Mouse (Mus musculus) G1E (cell line): Measurements from ENCODE around the gene Upk2. TPM values are rescaled to one million over a fixed set of nuclear protein-coding genes. Genes with fewer than 3 reads are reported as not detected.

ENCODE experiments used
- ATAC-seq: 2 replicates; pipeline ENCODE4 v1.8.0; 2016; ENCODE audit warnings: mild to moderate bottlenecking; ENCODE audit not compliant: insufficient number of reproducible peaks, poor library complexity, low FRiP score, severe bottlenecking; ENCODE audit errors: extremely low read depth
- DNase-seq: peaks from one replicate; pipeline ENCODE4 v3.0.0; 2012; ENCODE audit warnings: low spot score
- H3K27me3 ChIP-seq: 2 replicates; pipeline ENCODE4 v1.6.1; 2012; ENCODE audit warnings: mild to moderate bottlenecking, low read length, inconsistent platforms; ENCODE audit not compliant: insufficient read depth
- H3K36me3 ChIP-seq: replicated peaks from 2 replicates; pipeline ENCODE3; 2012; ENCODE audit warnings: mild to moderate bottlenecking, inconsistent platforms
- H3K4me1 ChIP-seq: 2 replicates; pipeline ENCODE4 v1.6.1; 2012; ENCODE audit warnings: low read depth, low read length, inconsistent platforms, mixed read lengths; ENCODE audit not compliant: insufficient read depth
- H3K4me3 ChIP-seq: 2 replicates; pipeline ENCODE4 v1.5.1; 2012; ENCODE audit warnings: low read depth, mild to moderate bottlenecking, inconsistent platforms, low read length, moderate library complexity, mixed read lengths
- H3K9me3 ChIP-seq: replicated peaks from 2 replicates; pipeline ENCODE4 v1.6.1; 2012; ENCODE audit warnings: inconsistent platforms
- CTCF ChIP-seq: IDR thresholded peaks from 2 replicates; pipeline ENCODE4 v1.5.1; 2012; ENCODE audit warnings: low read depth, low read length, inconsistent platforms, mixed read lengths
- GATA1 ChIP-seq: IDR thresholded peaks from 2 replicates; pipeline ENCODE4 v1.6.1; 2012; ENCODE audit warnings: borderline replicate concordance, low read length, inconsistent platforms, mixed read lengths
- GATA2 ChIP-seq: IDR thresholded peaks from 2 replicates; pipeline ENCODE4 v1.6.1; 2012; ENCODE audit warnings: low read depth, low read length, inconsistent platforms, borderline replicate concordance
- POLR2AphosphoS5 ChIP-seq: IDR thresholded peaks from 2 replicates; pipeline ENCODE4 v1.6.1; 2012; ENCODE audit warnings: low read depth, low read length, inconsistent platforms; ENCODE audit not compliant: insufficient replicate concordance
- TAL1 ChIP-seq: conservative IDR thresholded peaks from 2 replicates; pipeline ENCODE4 v1.6.1; 2012; ENCODE audit warnings: low read depth, low read length, inconsistent platforms, mixed read lengths
- polyA plus RNA-seq: library from polyadenylated mRNA; stranded (reverse); fragments of >175 nt; gene quantifications from 2 replicates; pipeline ENCODE4 v1.2.3, GENCODE M21; 2012
- total RNA-seq, 2 experiments: library from RNA; stranded (forward) in 1 of 2; stranded (reverse) in 1 of 2; fragments of 200-1000 nt in 1 of 2; fragments of >200 nt in 1 of 2; fragmentation: Nextera tagmentation in 1 of 2; gene quantifications; 2 replicates each; pipeline ENCODE4 v1.2.3; 2014 to 2017

Upk2 gene
- total and polyA plus RNA-seq, 3 experiments: not detected

GRCm38 (mm10) chr9:44474327-44474726, 19.6 kb upstream of the Upk2 start:
- TF ChIP-seq CTCF (no peak), GATA2 (no peak), TAL1 (no peak), POLR2AphosphoS5 (no peak), GATA1 (no peak)
- Histone ChIP-seq H3K36me3 (no peaks in the 10 kb centered on the region), H3K9me3 (no peaks in the 10 kb centered on the region), H3K27me3 (peaks cover 29% of the 10 kb centered on the region), H3K4me1 (peaks cover 15% of the 10 kb centered on the region), H3K4me3 (no peak overlapping the region)
- DNase-seq (no peak), ATAC-seq (no peak)

DNA sequence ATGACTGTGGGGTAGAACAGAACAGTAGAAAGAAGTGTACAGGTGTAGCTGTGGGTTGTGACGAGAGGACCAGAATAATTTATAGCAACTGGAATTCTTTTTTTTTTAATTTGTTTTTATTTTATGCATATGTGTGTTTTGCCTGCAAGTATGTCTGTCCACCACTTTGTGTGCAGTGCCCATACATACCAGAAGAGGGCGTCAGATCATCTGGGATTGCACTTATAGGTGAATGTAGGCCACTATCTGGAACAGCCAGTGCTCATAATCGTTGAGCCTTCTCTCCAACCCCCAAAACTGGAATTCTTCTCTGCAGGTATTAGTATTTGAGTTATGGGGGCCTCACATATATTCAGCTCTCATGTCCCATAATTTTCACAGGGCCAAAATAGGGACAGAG, 18.4 kb upstream of the Upk2 start:
- H3K9me3 ChIP-seq: no peaks in the 10 kb centered on the region
- no peak for DNase-seq

DNA sequence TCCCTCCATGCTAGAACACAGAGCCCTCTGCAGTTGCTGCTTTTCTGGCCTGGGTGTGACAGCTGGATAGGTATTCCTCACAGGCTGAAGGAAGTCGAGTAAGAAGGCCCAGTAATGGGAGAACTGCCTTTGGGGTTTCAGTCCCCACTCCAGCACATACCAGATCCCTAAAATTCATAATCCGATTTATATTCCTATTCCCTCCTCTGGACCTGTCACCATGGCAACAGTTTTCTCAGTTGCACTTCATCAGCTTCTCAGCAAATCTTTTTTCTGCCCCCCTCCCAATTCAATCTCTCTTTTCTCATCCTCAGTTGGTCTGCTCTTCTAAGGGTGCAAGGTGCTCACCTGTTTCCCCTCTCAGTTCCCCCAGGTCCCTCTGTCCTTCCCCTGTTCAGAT, 14.0 kb upstream of the Upk2 start:
- H3K27me3 ChIP-seq: peaks cover 20% of the 10 kb centered on the region
- no peak for TF ChIP-seq CTCF
- TF ChIP-seq POLR2AphosphoS5: no peak
- no peak for TF ChIP-seq GATA2
- TF ChIP-seq GATA1: no peak
- no peak for TF ChIP-seq TAL1
- DNase-seq: no peak
- no peak overlapping the region for H3K4me3 ChIP-seq
- no peaks in the 10 kb centered on the region for H3K36me3 ChIP-seq
- no peaks in the 10 kb centered on the region for H3K9me3 ChIP-seq
- H3K4me1 ChIP-seq: no peaks in the 10 kb centered on the region
- no peak for ATAC-seq

More for the DNA sequence above, 18.4 kb upstream of the Upk2 start:
- TF ChIP-seq TAL1 (no peak), POLR2AphosphoS5 (no peak), GATA2 (no peak)
- no peak overlapping the region for H3K4me3 ChIP-seq
- H3K27me3 ChIP-seq: peaks cover 20% of the 10 kb centered on the region
- no peaks in the 10 kb centered on the region for H3K36me3 ChIP-seq
- no peak for ATAC-seq
- peaks cover 7% of the 10 kb centered on the region for H3K4me1 ChIP-seq

DNA sequence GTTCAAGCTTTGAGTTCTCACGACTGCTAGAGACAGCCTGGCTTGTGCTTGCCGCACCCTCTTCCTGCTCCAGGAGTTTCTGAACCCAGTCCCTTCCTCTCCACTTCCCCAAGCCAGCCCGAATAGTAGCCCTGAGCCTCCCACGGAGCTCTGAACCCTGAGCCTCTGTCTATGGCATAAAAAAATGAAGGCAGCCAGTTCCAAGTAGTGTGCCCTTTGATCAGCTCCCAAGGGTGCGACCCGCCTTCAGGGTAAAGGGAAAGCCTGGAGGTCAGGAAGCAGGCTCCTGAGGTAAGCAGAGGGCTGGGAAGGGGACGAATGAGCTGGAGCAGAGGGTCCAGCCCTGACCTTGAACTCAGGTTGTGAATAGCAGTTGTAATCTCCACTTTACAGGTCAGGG, 13.4 kb upstream of the Upk2 start:
- DNase-seq (no peak), ATAC-seq (no peak)
- Histone ChIP-seq H3K9me3 (no peaks in the 10 kb centered on the region), H3K4me3 (no peak overlapping the region), H3K4me1 (no peaks in the 10 kb centered on the region), H3K36me3 (no peaks in the 10 kb centered on the region), H3K27me3 (peaks cover 20% of the 10 kb centered on the region)
- TF ChIP-seq GATA1 (no peak), GATA2 (no peak), CTCF (no peak), POLR2AphosphoS5 (no peak), TAL1 (no peak)

GRCm38 (mm10) chr9:44461950-44462349, 7.2 kb upstream of the Upk2 start:
- ATAC-seq: no peak
- no peak overlapping the region for H3K4me3 ChIP-seq
- TF ChIP-seq TAL1 (no peak), POLR2AphosphoS5 (no peak), GATA1 (no peak), GATA2 (no peak), CTCF (no peak)
- DNase-seq: no peak
- H3K4me1 ChIP-seq: no peaks in the 10 kb centered on the region
- H3K9me3 ChIP-seq: no peaks in the 10 kb centered on the region
- H3K27me3 ChIP-seq: peaks cover 35% of the 10 kb centered on the region
- no peaks in the 10 kb centered on the region for H3K36me3 ChIP-seq

GRCm38 (mm10) chr9:44457035-44457742, 2.4 kb upstream of the Upk2 start:
- ATAC-seq: no peak
- no peak for TF ChIP-seq GATA1
- TF ChIP-seq CTCF: no peak
- no peak for TF ChIP-seq POLR2AphosphoS5
- no peak for TF ChIP-seq TAL1
- TF ChIP-seq GATA2: no peak
- peaks cover 54% of the 10 kb centered on the region for H3K27me3 ChIP-seq
- DNase-seq: no peak
- no peak overlapping the region for H3K4me3 ChIP-seq
- H3K36me3 ChIP-seq: no peaks in the 10 kb centered on the region
- H3K4me1 ChIP-seq: no peaks in the 10 kb centered on the region
- no peaks in the 10 kb centered on the region for H3K9me3 ChIP-seq
